9 mouse cellular contexts compared by ENCODE assay signal in the genomic region with DNA sequence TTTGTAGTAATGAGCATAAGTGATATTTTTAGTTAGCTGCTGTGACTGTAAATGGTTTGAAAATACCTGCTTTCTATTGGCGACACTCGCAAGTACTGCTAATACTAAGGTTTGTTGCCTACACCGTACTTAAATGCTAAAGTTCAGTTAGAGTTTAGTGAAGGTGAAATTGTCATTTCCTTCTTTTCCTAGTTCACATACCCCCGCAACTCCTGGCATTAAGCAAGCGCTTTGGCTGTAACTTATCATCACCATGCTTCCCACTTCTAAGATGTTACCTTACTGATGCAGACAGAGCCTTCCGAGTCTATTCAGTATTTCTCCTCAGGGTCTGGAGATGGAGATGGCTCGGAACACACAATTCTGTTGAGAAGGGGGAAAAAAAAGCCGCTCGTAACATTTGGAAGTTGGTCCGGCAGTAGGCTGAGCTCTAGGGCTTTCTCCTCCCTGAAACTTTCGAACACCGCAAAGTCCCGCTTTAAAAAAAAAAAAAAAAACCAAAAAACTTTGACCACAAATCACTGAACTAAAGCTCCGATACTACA. TPM values are rescaled to one million over a fixed set of nuclear protein-coding genes. Genes with fewer than 3 reads are reported as not detected.
DNase-seq lines count a peak whose midpoint lies in the region; ATAC-seq lines count a peak whose summit lies in the region.
"Had no signal": no experiment of that assay in that cellular context is flagged by ENCODE, and none has a peak within 500 bp of the region (broad histone marks: within the 10 kb centered on the region; RNA-seq: fewer than 3 reads in every experiment).

No protein-coding gene starts in this region.

- DNase-seq in hindbrain, embryonic 10.5 days (ENCODE audit: low spot score) = peak; percentile 8
- no peak for DNase-seq in hindbrain, embryonic 14.5 days (ENCODE audit: low spot score)
- DNase-seq in embryo, embryonic 10 days (ENCODE audit: low spot score) = peak; percentile 5
- DNase-seq in midbrain, embryonic 14.5 days = no peak
- DNase-seq in spleen, postnatal 36 days (ENCODE audit: low spot score in 2 of 2) = no peak
- no peak for DNase-seq in urinary bladder, adult 2 months (ENCODE audit: low spot score)
- no peak for DNase-seq in frontal cortex, postnatal 36 days (ENCODE audit: low spot score in 2 of 2)

- peak overlapping the region; percentile 63 for H3K4me3 ChIP-seq in hindbrain, embryonic 10.5 days
- no peak overlapping the region for H3K4me3 ChIP-seq in hindbrain, embryonic 14.5 days (replicated peaks; ENCODE audit: low read length)
- H3K4me3 ChIP-seq in hindbrain, embryonic 15.5 days = peak overlapping the region; percentile 62; the same call in 1 of the 2 replicates
- no peak overlapping the region for H3K4me3 ChIP-seq in midbrain, embryonic 14.5 days (replicated peaks; ENCODE audit: low read depth, low read length)

- ATAC-seq in hindbrain, embryonic 14.5 days (ENCODE audit: low FRiP score) = no peak
- ATAC-seq in hindbrain, embryonic 15.5 days (ENCODE audit: low FRiP score, low read depth) = no peak
- ATAC-seq in midbrain, embryonic 14.5 days (ENCODE audit: low FRiP score, low TSS enrichment) = no peak

- WGBS in hindbrain, embryonic 10.5 days = 26% methylated on average over 14 of the region's 14 CpGs
- 26% methylated on average over 14 of the region's 14 CpGs for WGBS in hindbrain, embryonic 14.5 days
- 30% methylated on average over 14 of the region's 14 CpGs for WGBS in hindbrain, embryonic 15.5 days
- WGBS in midbrain, embryonic 14.5 days = 25% methylated on average over 14 of the region's 14 CpGs

- H3K27ac ChIP-seq in hindbrain, embryonic 10.5 days = no peak overlapping the region
- no peak overlapping the region for H3K27ac ChIP-seq in hindbrain, embryonic 14.5 days
- H3K27ac ChIP-seq in hindbrain, embryonic 15.5 days (replicated peaks) = no peak overlapping the region
- H3K27ac ChIP-seq in midbrain, embryonic 14.5 days (replicated peaks; ENCODE audit: low read depth, low read length) = no peak overlapping the region

- peaks cover 90% of the 10 kb centered on the region for H3K27me3 ChIP-seq in hindbrain, embryonic 10.5 days (ENCODE audit: insufficient read depth, poor library complexity, severe bottlenecking)
- H3K27me3 ChIP-seq in hindbrain, embryonic 14.5 days (ENCODE audit: control insufficient read depth, insufficient read depth, low read length) = peaks cover 92% of the 10 kb centered on the region
- peaks cover 61% of the 10 kb centered on the region for H3K27me3 ChIP-seq in hindbrain, embryonic 15.5 days
- H3K27me3 ChIP-seq in midbrain, embryonic 14.5 days (ENCODE audit: control insufficient read depth, insufficient read depth, low read length) = peaks cover 45% of the 10 kb centered on the region

- H3K9me3 ChIP-seq in hindbrain, embryonic 10.5 days = 0 out of 2 replicates have a peak, but pooled peaks cover 2% of the 10 kb centered on the region
- H3K9me3 ChIP-seq in hindbrain, embryonic 14.5 days (ENCODE audit: control insufficient read depth, low read length) = no peaks in the 10 kb centered on the region
- H3K9me3 ChIP-seq in hindbrain, embryonic 15.5 days = no peaks in the 10 kb centered on the region
- no peaks in the 10 kb centered on the region for H3K9me3 ChIP-seq in midbrain, embryonic 14.5 days (ENCODE audit: control insufficient read depth, low read length)
- H3K9me3 ChIP-seq: G1E had no signal

- peaks cover 6% of the 10 kb centered on the region; the same call in 1 of the 2 replicates for H3K4me1 ChIP-seq in hindbrain, embryonic 10.5 days (replicated peaks)
- H3K4me1 ChIP-seq in hindbrain, embryonic 14.5 days (replicated peaks; ENCODE audit: control insufficient read depth, insufficient read depth, low read length) = 0 out of 2 replicates have a peak, but pooled peaks cover 4% of the 10 kb centered on the region
- H3K4me1 ChIP-seq in hindbrain, embryonic 15.5 days (replicated peaks) = peaks cover 10% of the 10 kb centered on the region; the same call in 1 of the 2 replicates
- peaks cover 3% of the 10 kb centered on the region; the same call in 1 of the 2 replicates for H3K4me1 ChIP-seq in midbrain, embryonic 14.5 days (ENCODE audit: control insufficient read depth, insufficient read depth, low read length)

- H3K9ac ChIP-seq in hindbrain, embryonic 14.5 days = no peak overlapping the region
- H3K9ac ChIP-seq in hindbrain, embryonic 15.5 days = no peak overlapping the region
- H3K9ac ChIP-seq in midbrain, embryonic 14.5 days (replicated peaks; ENCODE audit: low read length) = no peak overlapping the region

- no peak overlapping the region; the same call in 1 of the 2 replicates for H3K4me2 ChIP-seq in hindbrain, embryonic 14.5 days (replicated peaks)
- peak overlapping the region; percentile 55 for H3K4me2 ChIP-seq in hindbrain, embryonic 15.5 days
- peak overlapping the region; percentile 47 for H3K4me2 ChIP-seq in midbrain, embryonic 14.5 days (ENCODE audit: low read length)

- H3K36me3 ChIP-seq in hindbrain, embryonic 10.5 days = no peaks in the 10 kb centered on the region
- H3K36me3 ChIP-seq in hindbrain, embryonic 14.5 days (replicated peaks; ENCODE audit: control insufficient read depth, insufficient read depth) = no peaks in the 10 kb centered on the region
- no peaks in the 10 kb centered on the region for H3K36me3 ChIP-seq in hindbrain, embryonic 15.5 days
- H3K36me3 ChIP-seq in midbrain, embryonic 14.5 days (ENCODE audit: control insufficient read depth, insufficient read depth, low read length) = no peaks in the 10 kb centered on the region

RNA-seq across cellular contexts. Expression of gene Fam90a1b, which starts 1.1 kb away (rescaled TPM):
- polyA plus RNA-seq in hindbrain, embryonic 10.5 days (2016; fragmentation: Nextera tagmentation; extraction: Ambion mirVana) = 0.09 TPM in 1 of 2 replicates, not detected in the other
- 0.16 and 0.28 TPM in 2 replicates for polyA plus RNA-seq in hindbrain, embryonic 14.5 days (2014; fragmentation: Nextera tagmentation; extraction: Ambion mirVana)
- polyA plus RNA-seq in hindbrain, embryonic 15.5 days (2015; fragmentation: Nextera tagmentation; extraction: Ambion mirVana) = 0.05 and 0.23 TPM in 2 replicates
- 0.09 and 0.28 TPM in 2 replicates for polyA plus RNA-seq in midbrain, embryonic 14.5 days (2014; fragmentation: Nextera tagmentation; extraction: Ambion mirVana)
- not detected in 2 replicates for polyA plus RNA-seq in urinary bladder, adult 2 months (2012; rRNA removed)
- polyA plus RNA-seq: G1E had no signal

RNA-seq across cellular contexts. Expression of gene Apoo, which starts 1.5 kb away (rescaled TPM):
- 106 and 115 TPM in 2 replicates for polyA plus RNA-seq in hindbrain, embryonic 10.5 days (2016; fragmentation: Nextera tagmentation; extraction: Ambion mirVana)
- polyA plus RNA-seq in hindbrain, embryonic 14.5 days (2014; fragmentation: Nextera tagmentation; extraction: Ambion mirVana) = 132 and 141 TPM in 2 replicates
- 120 and 125 TPM in 2 replicates for polyA plus RNA-seq in hindbrain, embryonic 15.5 days (2015; fragmentation: Nextera tagmentation; extraction: Ambion mirVana)
- 127 and 150 TPM in 2 replicates for polyA plus RNA-seq in midbrain, embryonic 14.5 days (2014; fragmentation: Nextera tagmentation; extraction: Ambion mirVana)
- 20.6 and 22.7 TPM in 2 replicates for polyA plus RNA-seq in urinary bladder, adult 2 months (2012; rRNA removed)

Comparison
In these comparisons a context has a peak if more than half of its experiments do, and no peak if none do; other contexts are left out.
1. DNase-seq: peak in hindbrain, embryonic 10.5 days (single experiment) and embryo, embryonic 10 days (single experiment); none in hindbrain, embryonic 14.5 days (single experiment), midbrain, embryonic 14.5 days (single experiment), spleen, postnatal 36 days (0 of 2), urinary bladder, adult 2 months (single experiment) and frontal cortex, postnatal 36 days (0 of 2).
2. H3K4me3 ChIP-seq: peak in hindbrain, embryonic 10.5 days (single experiment) and hindbrain, embryonic 15.5 days (single experiment); none in hindbrain, embryonic 14.5 days (single experiment) and midbrain, embryonic 14.5 days (single experiment).